Mouse (Mus musculus): ENCODE data around the gene Fgfbp1. TPM values are rescaled to one million over a fixed set of nuclear protein-coding genes. Genes with fewer than 3 reads are reported as not detected.

Gene Fgfbp1
- total RNA-seq, 1 experiment from 2014 or later, result not detected

- ATAC-seq (replicated peaks; ENCODE audit: insufficient number of reproducible peaks, low FRiP score, low TSS enrichment, poor library complexity, severe bottlenecking), result peak; percentile 50
Measured at GRCm38 (mm10) chr5:43948111-43948743, 33.4 kb downstream of the Fgfbp1 start.

GRCm38 (mm10) chr5:43947330-43947977, 34.1 kb downstream of the Fgfbp1 start:
- ATAC-seq (replicated peaks; ENCODE audit: insufficient number of reproducible peaks, low FRiP score, low TSS enrichment, poor library complexity, severe bottlenecking), result 0 out of 2 replicates have a peak, but pooled peaks have one; percentile 14

- no peak for ATAC-seq (replicated peaks; ENCODE audit: insufficient number of reproducible peaks, low FRiP score, low TSS enrichment, poor library complexity, severe bottlenecking)
Measured at GRCm38 (mm10) chr5:43933269-43933668, 48.3 kb downstream of the Fgfbp1 start.

Other genes starting within 250 kb of the Fgfbp1 start
- gene Bst1, start 162.9 kb downstream of the Fgfbp1 start, total RNA-seq (2017), result 3.8 to 8.0 TPM (median 3.8 TPM) in 3 replicates
- gene Fbxl5, start 160.1 kb downstream of the Fgfbp1 start, total RNA-seq (2017), result 126 to 151 TPM (median 147 TPM) in 3 replicates
- gene Cd38, start 113.2 kb downstream of the Fgfbp1 start, total RNA-seq (2017), result 13.9 to 18.1 TPM (median 14.7 TPM) in 3 replicates
- gene Gm7879, start 68.6 kb downstream of the Fgfbp1 start, total RNA-seq (2017), result 3.2 to 11.3 TPM in 2 of 3 replicates, not detected in the other
- gene Prom1, start 120.3 kb upstream of the Fgfbp1 start, total RNA-seq (2017), result not detected in 3 replicates
- 60.4 to 82.0 TPM (median 80.8 TPM) in 3 replicates for gene Tapt1, start 244.8 kb upstream of the Fgfbp1 start, total RNA-seq (2017)

All from monocyte, adult 5-6 weeks (primary cell).